Mouse (Mus musculus) ES-E14 (cell line): ENCODE results near the gene Usp47. TPM values are rescaled to one million over a fixed set of nuclear protein-coding genes. Genes with fewer than 3 reads are reported as not detected.
"Not testable (repeated sequence)": the region's sequence is repeated elsewhere in the genome, so short reads cannot be mapped to it uniquely, and the experiment has no call there.

ENCODE experiments used
- DNase-seq: peaks from one replicate; pipeline ENCODE4 v3.0.0-alpha.2; 2013; ENCODE audit warnings: low read depth, low spot score
- H3K27ac ChIP-seq: 2 replicates; pipeline ENCODE4 v1.5.1; 2012; ENCODE audit warnings: low read depth, mild to moderate bottlenecking, low read length, moderate library complexity, mixed read lengths; ENCODE audit not compliant: poor library complexity, insufficient read depth, severe bottlenecking
- H3K36me3 ChIP-seq: 2 replicates; pipeline ENCODE4 v1.6.1; 2012; ENCODE audit warnings: mild to moderate bottlenecking, low read length, moderate library complexity, mixed read lengths; ENCODE audit not compliant: control insufficient read depth, poor library complexity, insufficient read depth, severe bottlenecking
- H3K4me1 ChIP-seq, 2 experiments: fragments of 150-350 bp in 1 of 2; sonication (generic) in 1 of 2; 2 replicates each; pipeline ENCODE4 v1.6.1; 2012; ENCODE audit warnings: low read length in 2 of 2, mild to moderate bottlenecking in 1 of 2, mixed read lengths in 1 of 2; ENCODE audit not compliant: control insufficient read depth in 2 of 2, insufficient read depth in 2 of 2, poor library complexity in 1 of 2
- H3K4me3 ChIP-seq, 2 experiments: fragments of 150-350 bp in 1 of 2; sonication (generic) in 1 of 2; 2 replicates each; pipeline ENCODE4 v1.5.1; 2012; ENCODE audit warnings: low read length in 2 of 2, low read depth in 1 of 2, mild to moderate bottlenecking in 1 of 2, mixed read lengths in 1 of 2; ENCODE audit not compliant: insufficient read depth in 1 of 2, poor library complexity in 1 of 2, severe bottlenecking in 1 of 2
- H3K9ac ChIP-seq: 2 replicates; pipeline ENCODE4 v1.6.1; 2012; ENCODE audit warnings: low read depth, mild to moderate bottlenecking, low read length, mixed read lengths; ENCODE audit not compliant: poor library complexity, insufficient read depth, severe bottlenecking
- H3K9me3 ChIP-seq: fragments of 150-350 bp; sonication (generic); 2 replicates; pipeline ENCODE4 v1.6.1; 2012; ENCODE audit warnings: low read depth, mild to moderate bottlenecking, low read length; ENCODE audit not compliant: control insufficient read depth, insufficient read depth
- CHD2 ChIP-seq: IDR thresholded peaks from 2 replicates; pipeline ENCODE4 v1.6.1; 2014; ENCODE audit warnings: mild to moderate bottlenecking, low read depth, low read length, inconsistent platforms
- HCFC1 ChIP-seq: IDR thresholded peaks from 2 replicates; pipeline ENCODE4 v1.6.1; 2012; ENCODE audit warnings: low read length, inconsistent platforms, borderline replicate concordance; ENCODE audit not compliant: insufficient read depth
- MAFK ChIP-seq: IDR thresholded peaks from 2 replicates; pipeline ENCODE4 v1.6.1; 2014; ENCODE audit warnings: mild to moderate bottlenecking, low read depth, low read length, inconsistent platforms; ENCODE audit not compliant: insufficient read depth
- ZC3H11A ChIP-seq: IDR thresholded peaks from 2 replicates; pipeline ENCODE4 v1.6.1; 2012; ENCODE audit warnings: low read depth, mild to moderate bottlenecking, inconsistent platforms, low read length, borderline replicate concordance
- ZNF384 ChIP-seq: IDR thresholded peaks from 2 replicates; pipeline ENCODE4 v1.6.1; 2012; ENCODE audit warnings: low read depth, low read length, inconsistent platforms
- in situ Hi-C, 2 experiments: fragments of 600-800 bp; cut with MboI; formaldehyde crosslinking; loops; one replicate each; pipeline ENCODE4 v1.15.1; 2025; ENCODE audit warnings: low sequenced_read_pairs in 2 of 2, inconsistent platforms in 1 of 2; ENCODE audit not compliant: unreplicated experiment in 2 of 2
- total RNA-seq: library from RNA; depleted of rRNA; stranded (reverse); fragments of 300-350 nt; gene quantifications from 2 replicates; pipeline ENCODE4 v1.2.3, GENCODE M21; 2012

Usp47 gene
- total RNA-seq, 1 experiment: 45.6 TPM

- peaks cover 2% of the 10 kb centered on the region; the same call in 1 of the 2 replicates for H3K36me3 ChIP-seq
- no peak overlapping the region for H3K27ac ChIP-seq
- H3K4me1 ChIP-seq: no peaks in the 10 kb centered on the region
- DNase-seq: peak; percentile 78
- H3K9ac ChIP-seq: no peak overlapping the region
- in situ Hi-C loops: loop anchor here in 1 of 2 experiments (10.0 kb wide), 1 partner anchor 280 kb away; no protein-coding TSS in a partner anchor
- H3K4me3 ChIP-seq: no peak overlapping the region
- H3K9me3 ChIP-seq: no peaks in the 10 kb centered on the region
- no peak for TF ChIP-seq ZNF384
These were observed 61.8 kb downstream of the Usp47 start for GRCm38 (mm10) chr7:112085062-112085461.

- Histone ChIP-seq H3K4me1 (no peaks in the 10 kb centered on the region), H3K9me3 (no peaks in the 10 kb centered on the region), H3K9ac (no peak overlapping the region), H3K4me3 (no peak overlapping the region), H3K27ac (no peak overlapping the region), H3K36me3 (peaks cover 2% of the 10 kb centered on the region; the same call in 1 of the 2 replicates)
- TF ChIP-seq MAFK (no peak), ZC3H11A (no peak), ZNF384 (no peak), HCFC1 (no peak), CHD2 (no peak)
- in situ Hi-C loops: loop anchor here in 1 of 2 experiments (10.0 kb wide), 1 partner anchor 279 kb away; no protein-coding TSS in a partner anchor
- DNase-seq: no peak
These were observed 62.9 kb downstream of the Usp47 start for GRCm38 (mm10) chr7:112086186-112086585.

GRCm38 (mm10) chr7:112094923-112095322, 71.6 kb downstream of the Usp47 start:
- H3K27ac ChIP-seq, H3K36me3 ChIP-seq, in situ Hi-C loops, DNase-seq, H3K4me1 ChIP-seq, H3K9ac ChIP-seq, H3K9me3 ChIP-seq, H3K4me3 ChIP-seq: not testable (repeated sequence)

- Histone ChIP-seq H3K27ac (no peak overlapping the region), H3K4me1 (peaks cover 0 to 1% of the 10 kb centered on the region in 2 experiments; a peak in 1 of 4 replicates), H3K9me3 (no peaks in the 10 kb centered on the region), H3K36me3 (peaks cover 10% of the 10 kb centered on the region), H3K9ac (no peak overlapping the region), H3K4me3 (no peak overlapping the region)
- DNase-seq: no peak
- in situ Hi-C loops: no loop called here
- TF ChIP-seq ZC3H11A (no peak), CHD2 (no peak), ZNF384 (no peak), MAFK (no peak), HCFC1 (no peak)
These were observed 77.6 kb downstream of the Usp47 start for GRCm38 (mm10) chr7:112100887-112101286.

GRCm38 (mm10) chr7:112102933-112103332, 79.6 kb downstream of the Usp47 start:
- DNase-seq: no peak
- in situ Hi-C loops: no loop called here
- H3K9me3 ChIP-seq: no peaks in the 10 kb centered on the region
- H3K4me3 ChIP-seq: no peak overlapping the region
- no peaks in the 10 kb centered on the region; a peak in 1 of 4 replicates for H3K4me1 ChIP-seq
- TF ChIP-seq MAFK: no peak
- TF ChIP-seq ZNF384: no peak
- no peak for TF ChIP-seq CHD2
- TF ChIP-seq ZC3H11A: no peak
- TF ChIP-seq HCFC1: no peak
- peaks cover 7% of the 10 kb centered on the region for H3K36me3 ChIP-seq
- no peak overlapping the region for H3K9ac ChIP-seq
- no peak overlapping the region for H3K27ac ChIP-seq
